Mouse (Mus musculus) lung, adult 2 months (tissue): ENCODE data around the gene Clta.

ENCODE experiments used
- CTCF ChIP-seq: fragments of 200-500 bp; IDR thresholded peaks from 2 replicates; pipeline ENCODE4 v1.5.1; 2011; ENCODE audit warnings: mild to moderate bottlenecking, low read length, control low read depth; ENCODE audit not compliant: insufficient read depth
- POLR2A ChIP-seq: fragments of 200-500 bp; IDR thresholded peaks from 2 replicates; pipeline ENCODE4 v1.6.1; 2011; ENCODE audit warnings: low read depth, mild to moderate bottlenecking, control low read depth, low read length, borderline replicate concordance; ENCODE audit errors: extremely low read depth

DNA sequence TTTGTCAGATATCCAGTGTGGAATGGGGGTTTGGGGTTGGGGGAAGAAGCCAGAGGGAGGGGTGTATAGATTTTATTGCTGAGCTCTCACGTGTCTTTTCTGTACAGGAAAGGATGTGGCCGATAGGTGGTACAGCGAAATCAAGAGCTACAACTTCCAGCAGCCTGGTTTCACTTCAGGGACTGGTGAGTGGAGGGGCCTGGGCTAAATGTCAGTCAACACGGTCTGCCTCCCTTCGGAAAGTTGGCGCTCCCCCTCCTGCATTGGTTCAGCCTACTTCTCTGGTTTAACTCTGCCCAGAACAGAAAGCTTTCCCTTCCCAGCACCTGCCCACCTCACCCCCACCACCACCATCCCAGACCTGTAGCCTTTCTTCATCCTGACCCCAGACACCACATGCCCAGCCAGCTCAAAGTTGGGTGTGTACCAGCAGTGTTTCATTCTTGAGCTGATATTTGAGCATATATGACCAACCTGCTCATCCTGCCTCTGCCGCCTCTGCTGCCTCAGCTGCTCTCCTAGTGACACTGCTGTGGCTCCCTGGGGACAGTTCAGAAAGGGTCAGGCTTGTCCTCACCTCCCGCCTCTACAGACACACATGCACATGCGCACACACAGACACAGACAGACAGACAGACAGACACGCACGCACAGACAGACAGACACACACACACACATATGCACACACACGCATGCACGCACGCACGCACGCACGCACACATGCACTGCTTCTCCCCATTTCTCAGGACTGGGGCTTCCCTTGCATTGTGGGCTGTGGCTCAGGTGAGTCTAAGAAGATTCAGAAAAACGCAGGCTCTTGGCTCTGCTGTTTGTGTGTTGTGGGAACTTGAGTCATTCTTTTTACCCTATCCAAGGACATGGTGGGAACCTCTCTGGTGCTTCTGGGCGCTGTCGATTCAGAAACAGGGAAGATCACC, 33.6 kb upstream of the Clta start:
- TF ChIP-seq CTCF (no peak), POLR2A (no peak)
